ENCODE assay signal across 12 mouse cellular contexts in the genomic region with DNA sequence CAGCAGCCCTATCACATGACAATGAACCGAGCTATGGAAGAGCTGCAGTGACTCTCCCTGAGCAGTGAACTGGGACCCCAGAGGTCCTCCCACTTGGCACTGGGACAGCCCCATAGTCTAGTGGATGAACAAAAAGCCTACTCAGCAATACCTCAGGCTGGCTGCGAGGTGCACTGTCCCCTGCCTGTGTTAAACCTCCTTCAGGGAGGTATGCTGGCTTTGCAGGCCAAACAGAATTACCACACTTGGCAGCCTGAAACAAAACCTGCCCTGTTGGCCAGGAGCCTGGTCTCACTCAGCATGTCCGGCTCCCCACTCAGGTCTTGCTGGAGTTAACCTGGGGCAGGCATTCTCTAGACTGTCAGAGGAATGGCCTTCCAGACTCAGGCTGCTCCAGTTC.
DNase-seq lines count a peak whose midpoint lies in the region; ATAC-seq lines count a peak whose summit lies in the region.
"Had no signal": no experiment of that assay in that cellular context is flagged by ENCODE, and none has a peak within 500 bp of the region (broad histone marks: within the 10 kb centered on the region; RNA-seq: fewer than 3 reads in every experiment).

No protein-coding gene starts in this region.

- no peak for DNase-seq in forebrain, embryonic 10.5 days (ENCODE audit: extremely low spot score, low spot score)
- DNase-seq in ZHBTc4 (ENCODE audit: low read depth, low spot score) (peak; percentile 12), MN1 (ENCODE audit: low spot score) (no peak)
- DNase-seq in cerebellum, postnatal 25 days = peak; percentile 90 to 92
- DNase-seq in kidney, postnatal 25 days = peak; percentile 76 to 88
- DNase-seq in layer of hippocampus, adult 8-10 months (ENCODE audit: low spot score in 2 of 2) = no peak
- DNase-seq in heart, postnatal 36 days = no peak
- DNase-seq: gastrocnemius, adult 2 months; thymus, adult 18-20 months had no signal

- H3K27ac ChIP-seq in forebrain, embryonic 10.5 days = 0 out of 2 replicates have a peak overlapping the region, but pooled peaks have one; percentile 30
- H3K27ac ChIP-seq in forebrain, embryonic 16.5 days (ENCODE audit: low read length) = no peak overlapping the region
- H3K27ac ChIP-seq: gastrocnemius, adult 2 months had no signal

- no peak overlapping the region for H3K9ac ChIP-seq in forebrain, embryonic 16.5 days (replicated peaks; ENCODE audit: low read depth, low read length)

- WGBS in forebrain, embryonic 10.5 days = 78% methylated on average over 3 of the region's 3 CpGs
- 44% methylated on average over 3 of the region's 3 CpGs for WGBS in forebrain, embryonic 16.5 days

- H3K4me1 ChIP-seq in forebrain, embryonic 10.5 days = peaks cover 8% of the 10 kb centered on the region; the same call in 1 of the 2 replicates
- H3K4me1 ChIP-seq in forebrain, embryonic 16.5 days (replicated peaks; ENCODE audit: control insufficient read depth, insufficient read depth, low read length) = 0 out of 2 replicates have a peak, but pooled peaks cover 2% of the 10 kb centered on the region

- no peak overlapping the region for H3K4me3 ChIP-seq in forebrain, embryonic 10.5 days
- H3K4me3 ChIP-seq in forebrain, embryonic 16.5 days (replicated peaks; ENCODE audit: low read length) = no peak overlapping the region
- H3K4me3 ChIP-seq: erythroblast, embryonic 14.5 days; gastrocnemius, adult 2 months had no signal

- H3K27me3 ChIP-seq in forebrain, embryonic 10.5 days (ENCODE audit: poor library complexity, severe bottlenecking) = no peaks in the 10 kb centered on the region
- no peaks in the 10 kb centered on the region for H3K27me3 ChIP-seq in forebrain, embryonic 16.5 days (replicated peaks; ENCODE audit: control insufficient read depth, insufficient read depth, low read length)

- no peaks in the 10 kb centered on the region for H3K36me3 ChIP-seq in forebrain, embryonic 10.5 days (replicated peaks)
- H3K36me3 ChIP-seq in forebrain, embryonic 16.5 days (ENCODE audit: control insufficient read depth, insufficient read depth) = no peaks in the 10 kb centered on the region
- H3K36me3 ChIP-seq: G1E had no signal

- intact Hi-C loops in heart, postnatal 36 days (cut with DNase I) = loop anchor here (10.0 kb wide), 1 partner anchor 59 kb away; no protein-coding TSS in a partner anchor

- no peak overlapping the region for H3K4me2 ChIP-seq in forebrain, embryonic 16.5 days (ENCODE audit: low read length)

- 0 out of 2 replicates have a peak, but pooled peaks cover 3% of the 10 kb centered on the region for H3K9me3 ChIP-seq in forebrain, embryonic 10.5 days
- H3K9me3 ChIP-seq in forebrain, embryonic 16.5 days (ENCODE audit: control insufficient read depth, low read length) = no peaks in the 10 kb centered on the region; the same call in 1 of the 2 replicates

- no peak for ATAC-seq in forebrain, embryonic 16.5 days

Comparison
In these comparisons a context has a peak if more than half of its experiments do, and no peak if none do; other contexts are left out.
1. DNase-seq: peak in ZHBTc4 (single experiment), cerebellum, postnatal 25 days (2 of 2) and kidney, postnatal 25 days (2 of 2); none in forebrain, embryonic 10.5 days (single experiment), MN1 (single experiment), layer of hippocampus, adult 8-10 months (0 of 2) and heart, postnatal 36 days (0 of 2).